Mouse (Mus musculus): Measurements from ENCODE around the gene L3mbtl3.

GRCm38 (mm10) chr10:26263744-26264459 is 111.9 kb downstream of the L3mbtl3 start:
- TF ChIP-seq CTCF (IDR thresholded peaks at IDR 0.05; ENCODE audit: low read depth) (no peak), EP300 (IDR thresholded peaks at IDR 0.05; ENCODE audit: low read depth) (no peak)

Data from liver, postnatal 0 days (tissue).